Mouse (Mus musculus) megakaryocyte-erythroid progenitor cell, adult 5 weeks (primary cell): ENCODE data around the gene Prss28. TPM values are rescaled to one million over a fixed set of nuclear protein-coding genes. Genes with fewer than 3 reads are reported as not detected.

Experiments
- polyA plus RNA-seq: library from polyadenylated mRNA; stranded (reverse); fragments of >175 nt; gene quantifications from 2 replicates; pipeline ENCODE4 v1.2.3, GENCODE M21; 2012

Gene Prss28
- not detected in 2 replicates for polyA plus RNA-seq

GRCm38 (mm10) chr17:25308346-25308745 lies at the start of gene Prss28:
Prss28 (plus strand) TSS chr17:25308646.

GRCm38 (mm10) chr17:25274571-25275346 lies 33.7 kb upstream of the Prss28 start, which contains the start of gene Ube2i:
Ube2i (minus strand) TSS chr17:25274622.

GRCm38 (mm10) chr17:25298094-25298493 lies 10.4 kb upstream of the Prss28 start, which contains the start of gene Prss34:
Prss34 (plus strand) TSS chr17:25298394.

GRCm38 (mm10) chr17:25318354-25318753 lies 9.9 kb downstream of the Prss28 start, which contains the start of gene Prss29:
Prss29 (plus strand) TSS chr17:25318654.

GRCm38 (mm10) chr17:25345462-25345861 lies 37.0 kb downstream of the Prss28 start, which contains the start of gene Tpsab1:
Tpsab1 (minus strand) TSS chr17:25345562.

Other genes starting within 250 kb of the Prss28 start
- gene Tmem204, start 225.1 kb upstream of the Prss28 start, polyA plus RNA-seq: not detected in 2 replicates
- gene Telo2, start 192.7 kb upstream of the Prss28 start, polyA plus RNA-seq: 38.2 and 47.2 TPM in 2 replicates
- 0.05 TPM in 1 of 2 replicates, not detected in the other for gene Ptx4, start 187.9 kb upstream of the Prss28 start, polyA plus RNA-seq
- gene Clcn7, start 175.3 kb upstream of the Prss28 start, polyA plus RNA-seq: 20.5 and 22.9 TPM in 2 replicates
- not detected in 2 replicates for gene Ccdc154, start 146.2 kb upstream of the Prss28 start, polyA plus RNA-seq
- not detected in 2 replicates for gene Gm38655, start 133.2 kb upstream of the Prss28 start, polyA plus RNA-seq
- 22.4 and 24.1 TPM in 2 replicates for gene BC003965, start 124.1 kb upstream of the Prss28 start, polyA plus RNA-seq
- gene Unkl, start 120.2 kb upstream of the Prss28 start, polyA plus RNA-seq: 35.4 and 53.1 TPM in 2 replicates
- 17.5 and 21.9 TPM in 2 replicates for gene Gnptg, start 68.5 kb upstream of the Prss28 start, polyA plus RNA-seq
- 12.3 and 13.5 TPM in 2 replicates for gene Tsr3, start 68.5 kb upstream of the Prss28 start, polyA plus RNA-seq
- 19.0 and 20.3 TPM in 2 replicates for gene Baiap3, start 52.3 kb upstream of the Prss28 start, polyA plus RNA-seq
- 334 and 403 TPM in 2 replicates for gene Ube2i, start 34.0 kb upstream of the Prss28 start, polyA plus RNA-seq
- 55.9 and 60.0 TPM in 2 replicates for gene Prss34, start 10.3 kb upstream of the Prss28 start, polyA plus RNA-seq
- gene Prss29, start 10.0 kb downstream of the Prss28 start, polyA plus RNA-seq: not detected in 2 replicates
- not detected in 2 replicates for gene Tpsab1, start 36.9 kb downstream of the Prss28 start, polyA plus RNA-seq
- not detected in 2 replicates for gene Tpsb2, start 57.7 kb downstream of the Prss28 start, polyA plus RNA-seq
- not detected in 2 replicates for gene Tpsg1, start 60.6 kb downstream of the Prss28 start, polyA plus RNA-seq
- 1.4 and 1.6 TPM in 2 replicates for gene Cacna1h, start 125.1 kb downstream of the Prss28 start, polyA plus RNA-seq
- not detected in 2 replicates for gene Tekt4, start 146.0 kb downstream of the Prss28 start, polyA plus RNA-seq
- gene Sstr5, start 188.6 kb downstream of the Prss28 start, polyA plus RNA-seq: not detected in 2 replicates